Mouse (Mus musculus): ENCODE measurements around the gene Bpi.

DNA sequence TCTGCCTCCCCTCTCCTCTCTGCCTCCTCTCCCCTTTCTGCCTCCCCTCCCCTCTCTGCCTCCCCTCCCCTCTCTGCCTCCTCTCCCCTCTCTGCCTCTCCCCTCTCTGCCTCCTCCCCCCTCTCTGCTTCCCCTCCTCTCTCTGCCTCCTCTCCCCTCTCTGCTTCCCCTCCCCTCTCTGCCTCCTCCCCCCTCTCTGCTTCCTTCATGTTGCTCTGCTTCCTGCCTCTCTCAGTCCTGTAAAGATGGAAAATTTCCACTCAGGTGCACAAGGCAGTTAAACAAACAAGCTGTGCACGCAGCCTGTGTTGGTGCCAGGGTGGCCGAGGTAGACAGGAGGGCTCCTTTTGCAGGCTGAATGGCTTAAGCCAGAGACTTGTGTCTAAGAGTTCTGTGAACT lies 15.8 kb downstream of the Bpi start:
- TF ChIP-seq ZC3H11A (IDR thresholded peaks at IDR 0.05; ENCODE audit: low read depth, low read length) (no peak), CTCF (conservative IDR thresholded peaks at IDR 0.05 in 1 of 2, IDR thresholded peaks at IDR 0.05 in 1 of 2; ENCODE audit: low read depth in 2 of 2, low read length in 2 of 2) (no peak), POLR2A (IDR thresholded peaks at IDR 0.05; ENCODE audit: low read depth, low read length) (no peak)

Data from CH12.LX (cell line).